Mouse (Mus musculus): ENCODE results near the gene Mpeg1.

Gene Mpeg1

GRCm38 (mm10) chr19:12493453-12494186 lies 33.0 kb downstream of the Mpeg1 start:
- no peak for DNase-seq (ENCODE audit: low spot score)

DNA sequence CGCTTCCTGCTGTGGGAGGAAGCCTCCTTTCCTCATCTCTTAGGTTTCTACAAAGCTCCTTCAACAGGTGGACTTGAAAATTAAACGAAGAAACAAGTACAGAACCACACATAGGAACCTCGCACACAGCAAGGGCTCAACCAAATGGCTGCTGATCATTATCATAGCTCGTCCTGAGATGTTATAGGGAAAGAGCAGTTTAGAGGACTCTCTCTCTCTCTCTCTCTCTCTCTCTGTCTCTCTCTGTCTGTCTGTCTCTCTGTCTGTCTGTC lies 33.5 kb downstream of the Mpeg1 start:
- DNase-seq (ENCODE audit: low spot score): no peak

DNA sequence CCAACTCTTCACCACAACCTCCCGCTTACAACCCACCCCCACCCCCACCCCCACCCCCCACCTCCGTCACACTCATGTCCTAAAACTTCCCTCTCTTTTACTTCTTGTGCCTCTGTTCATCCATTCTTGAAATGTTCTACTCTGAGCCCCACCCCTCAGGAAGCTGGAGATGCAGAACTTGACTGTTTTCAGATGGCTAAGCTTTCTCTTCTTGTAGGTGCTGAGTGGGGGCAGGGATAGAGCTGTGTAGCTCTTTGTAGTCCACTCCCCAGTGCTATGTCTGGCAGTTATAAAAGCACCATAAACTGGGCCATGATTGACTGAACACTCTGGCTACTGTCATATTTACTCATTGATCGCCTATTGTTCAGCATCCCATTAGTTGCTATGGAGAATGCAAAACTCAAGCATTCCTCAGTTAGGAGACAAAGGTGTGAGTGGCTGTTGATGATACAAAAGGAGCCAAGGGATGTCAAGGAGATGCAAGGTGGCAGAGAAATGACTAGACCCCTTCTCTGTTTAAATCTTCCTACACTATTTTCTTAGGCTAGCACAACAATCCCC lies 34.5 kb downstream of the Mpeg1 start:
- no peak for DNase-seq (ENCODE audit: low spot score)

DNA sequence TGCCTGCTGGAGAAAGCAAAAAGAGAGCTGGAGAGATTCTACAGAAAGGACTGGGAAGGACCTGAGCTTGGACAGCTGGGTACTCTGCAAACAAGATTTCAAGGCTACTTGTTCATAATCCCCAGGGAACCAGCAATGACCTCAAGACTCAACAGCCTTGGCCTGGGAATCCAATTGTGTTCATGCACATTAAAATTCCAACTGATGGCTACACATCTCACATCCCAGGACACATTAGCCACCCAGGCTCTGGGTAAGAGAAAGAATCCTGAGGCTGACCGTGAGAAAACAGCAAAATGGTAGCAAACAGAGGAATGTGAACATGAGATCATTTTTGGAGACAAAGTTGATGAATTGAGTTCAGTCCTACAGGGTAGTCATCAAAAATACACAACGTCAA lies 35.7 kb downstream of the Mpeg1 start:
- no peak for DNase-seq (ENCODE audit: low spot score)

- DNase-seq (ENCODE audit: low spot score): no peak
Measured at GRCm38 (mm10) chr19:12497909-12498308, 37.3 kb downstream of the Mpeg1 start.

- DNase-seq (ENCODE audit: low spot score): no peak
Measured at GRCm38 (mm10) chr19:12498321-12498720, 37.7 kb downstream of the Mpeg1 start.

GRCm38 (mm10) chr19:12498941-12499340 lies 38.4 kb downstream of the Mpeg1 start:
- DNase-seq (ENCODE audit: low spot score): no peak

GRCm38 (mm10) chr19:12499485-12499884 lies 38.9 kb downstream of the Mpeg1 start:
- DNase-seq (ENCODE audit: low spot score): no peak

GRCm38 (mm10) chr19:12500124-12500523 lies 39.5 kb downstream of the Mpeg1 start:
- no peak for DNase-seq (ENCODE audit: low spot score)

- DNase-seq (ENCODE audit: low spot score): peak; percentile 41
Measured at GRCm38 (mm10) chr19:12500881-12501311, 40.3 kb downstream of the Mpeg1 start.

DNA sequence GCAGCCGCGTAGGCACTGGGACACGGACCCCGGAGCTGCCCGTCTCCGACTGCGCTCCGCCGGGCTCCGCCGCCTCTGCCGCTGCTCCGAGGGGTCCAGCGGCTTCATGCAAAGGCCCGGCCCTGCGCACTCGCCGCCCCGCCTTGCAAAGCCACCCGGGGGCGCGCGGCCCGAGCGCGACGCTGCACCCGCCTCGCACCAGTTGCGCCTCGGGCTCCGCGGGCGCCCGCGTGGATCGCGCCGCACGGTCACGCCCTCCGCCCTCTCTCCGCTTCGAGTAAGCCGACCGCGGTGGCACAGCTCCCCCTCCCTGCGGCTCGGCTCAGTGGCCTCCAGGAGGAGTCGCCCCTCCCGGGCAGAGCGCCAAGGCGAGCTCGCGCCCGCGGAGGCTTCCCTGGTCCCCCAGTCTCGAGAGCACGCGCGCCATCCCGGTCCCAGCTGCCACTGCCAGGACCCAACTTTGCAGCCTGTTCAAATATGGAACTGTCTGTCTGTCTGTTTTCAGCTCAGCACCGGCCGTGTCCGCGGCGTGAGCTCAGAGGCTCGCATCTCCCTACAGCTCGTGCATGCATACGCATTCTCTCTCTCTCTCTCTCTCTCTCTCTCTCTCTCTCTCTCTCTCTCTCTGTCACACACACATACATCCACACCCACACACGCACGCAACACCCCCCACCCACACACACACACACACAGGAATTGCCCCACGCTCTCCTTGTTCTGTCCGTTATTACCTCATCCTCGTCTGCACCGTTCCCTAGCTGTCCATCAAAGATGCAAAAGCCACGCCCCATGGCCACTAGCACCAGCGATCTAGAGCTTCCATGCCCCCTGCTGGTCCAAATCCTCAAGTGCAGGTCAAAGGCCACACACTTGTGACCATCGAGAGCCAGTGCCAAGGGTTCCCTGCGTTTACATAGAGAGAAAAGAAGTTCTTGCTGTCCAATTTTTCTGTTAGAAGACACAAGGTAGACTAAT lies 41.1 kb downstream of the Mpeg1 start, which contains the start of gene Dtx4:
Dtx4 (minus strand) TSS at position 85 of the 978 bp plus-strand sequence.
- peak; percentile 94 for DNase-seq (ENCODE audit: low spot score)

GRCm38 (mm10) chr19:12502756-12503155 lies 42.2 kb downstream of the Mpeg1 start:
- no peak for DNase-seq (ENCODE audit: low spot score)

GRCm38 (mm10) chr19:12514621-12515020 lies 54.0 kb downstream of the Mpeg1 start:
- no peak for DNase-seq (ENCODE audit: low spot score)

Measured in ovary, postnatal 14 days (tissue).